Mouse (Mus musculus) small intestine, adult 2 months (tissue): ENCODE measurements at regions not wholly inside any gene's neighbourhood (a gene's known extent, or its start where the extent isn't known, plus 50 kb on each side); places are given as distances from the start of the nearest gene placed in this dataset.

Source experiments
- CTCF ChIP-seq: fragments of 200-500 bp; IDR thresholded peaks from 2 replicates; pipeline ENCODE4 v1.5.1; 2012; ENCODE audit warnings: low read depth, mild to moderate bottlenecking, control low read depth, inconsistent platforms, low read length, moderate library complexity, mixed read lengths; ENCODE audit not compliant: insufficient replicate concordance, insufficient read length; ENCODE audit errors: extremely low read depth
- POLR2A ChIP-seq: fragments of 200-500 bp; IDR thresholded peaks from 2 replicates; pipeline ENCODE4 v1.6.1; 2012; ENCODE audit warnings: low read depth, mild to moderate bottlenecking, control low read depth, inconsistent platforms, low read length, moderate library complexity

DNA sequence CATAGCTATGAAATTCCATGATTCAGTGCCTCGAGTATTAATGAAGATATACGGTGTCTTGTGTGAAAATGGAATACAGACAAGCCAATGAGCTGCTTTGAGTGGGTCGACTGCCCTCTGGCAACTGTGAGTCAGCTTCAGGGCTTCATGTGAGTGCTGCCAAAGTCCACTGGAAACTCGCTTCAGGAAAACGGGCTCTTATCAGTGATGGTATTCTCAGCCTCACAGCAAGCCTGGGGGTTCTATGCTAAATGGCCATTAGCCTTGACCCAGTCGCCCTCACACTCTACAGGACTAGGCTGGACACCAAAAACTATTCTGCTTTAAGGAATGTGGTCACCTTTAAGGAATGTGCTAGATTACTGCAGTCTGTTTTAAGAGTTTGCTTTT, 477.8 kb downstream of the Efnb2 start:
- TF ChIP-seq CTCF (no peak), POLR2A (no peak)
